Mouse (Mus musculus): ENCODE data around the gene Ggcx.

DNA sequence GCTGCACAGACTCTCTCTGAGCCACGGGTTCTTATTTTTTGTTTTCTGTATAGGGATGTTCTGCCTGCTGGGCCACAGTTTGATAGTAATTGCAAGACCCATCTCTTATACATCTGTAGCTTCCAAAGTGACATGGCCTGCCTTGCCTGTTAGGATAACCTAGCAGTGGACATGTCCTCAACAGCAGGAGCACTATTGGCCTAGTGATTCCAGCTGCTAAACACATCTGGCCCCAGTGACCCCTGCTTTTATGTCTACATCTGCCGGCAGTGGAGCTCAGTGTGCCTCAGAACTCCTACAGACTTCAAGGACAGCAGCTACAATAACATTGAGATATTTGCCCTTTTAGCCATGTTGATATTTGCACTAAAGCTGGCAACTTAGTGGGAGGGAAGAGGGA lies 14.1 kb upstream of the Ggcx start:
- no peak for TF ChIP-seq POLR2A (IDR thresholded peaks at IDR 0.05; ENCODE audit: low read depth, low read length)
- no peak for TF ChIP-seq CTCF (IDR thresholded peaks at IDR 0.05; ENCODE audit: extremely low read depth, insufficient read depth, insufficient read length, insufficient replicate concordance)
